Comparison of ENCODE assay signal across 8 mouse cellular contexts in the genomic region with DNA sequence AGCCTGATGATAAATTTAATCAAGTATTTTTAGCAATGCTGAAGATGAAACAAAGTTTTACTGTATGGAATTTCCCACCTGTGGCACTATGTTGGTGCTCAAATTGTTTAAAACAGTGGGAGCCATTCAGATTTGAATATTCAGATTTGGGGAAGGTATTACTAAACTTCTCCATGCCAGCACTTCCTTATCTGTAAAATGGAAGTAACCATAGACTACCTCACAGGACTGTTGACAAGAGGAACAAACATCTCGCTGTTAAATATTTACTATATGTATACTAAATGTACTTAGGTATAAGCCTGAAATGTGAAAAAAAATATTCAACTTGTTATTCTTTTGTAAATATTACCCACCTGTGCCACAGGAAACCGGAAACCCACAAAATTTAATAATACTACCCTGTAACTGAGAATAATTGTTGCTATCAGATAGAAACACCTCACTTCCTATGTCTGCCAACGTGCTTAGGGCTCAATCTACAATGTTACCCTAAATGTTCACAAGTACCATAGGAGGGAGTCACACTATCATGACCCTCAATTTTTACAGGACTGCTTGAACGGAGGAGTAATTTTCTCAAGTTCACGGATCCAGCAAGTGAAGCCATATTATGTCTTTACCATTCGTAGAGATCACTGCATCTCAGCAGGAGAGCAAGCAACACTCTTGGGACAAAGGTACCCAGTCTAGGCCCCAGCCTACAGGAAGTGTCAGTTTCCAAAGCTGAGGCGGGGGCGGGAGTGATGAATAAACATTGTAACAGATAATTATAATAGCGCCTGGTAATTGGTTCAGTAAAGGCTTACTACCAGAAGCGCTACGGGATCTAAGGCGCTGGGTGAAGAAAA. TPM values are rescaled to one million over a fixed set of nuclear protein-coding genes. Genes with fewer than 3 reads are reported as not detected.
DNase-seq lines count a peak whose midpoint lies in the region; ATAC-seq and TF ChIP-seq lines count a peak whose summit lies in the region.

No protein-coding gene starts in this region.

- H3K27ac ChIP-seq in heart, embryonic 13.5 days (replicated peaks) = peak overlapping the region; percentile 87
- H3K27ac ChIP-seq in hindbrain, embryonic 10.5 days = peak overlapping the region; percentile 91

- peak overlapping the region; percentile 77 for H3K4me2 ChIP-seq in heart, embryonic 13.5 days

- DNase-seq in heart, adult 11 months = no peak
- no peak for DNase-seq in G1E (ENCODE audit: low spot score)
- DNase-seq in hindbrain, embryonic 10.5 days (ENCODE audit: low spot score) = no peak
- no peak for DNase-seq in retina, embryonic 14.5 days (ENCODE audit: low spot score)
- no peak for DNase-seq in thymus, postnatal 25 days
- DNase-seq in left cerebral cortex, adult 8-10 months (ENCODE audit: low spot score in 2 of 2) = no peak

- H3K4me1 ChIP-seq in heart, embryonic 13.5 days = peaks cover 18% of the 10 kb centered on the region
- H3K4me1 ChIP-seq in G1E (ENCODE audit: insufficient read depth, low read depth, low read length) = peaks cover 48% of the 10 kb centered on the region
- peaks cover 22% of the 10 kb centered on the region for H3K4me1 ChIP-seq in hindbrain, embryonic 10.5 days (replicated peaks)

- H3K9me3 ChIP-seq in heart, embryonic 13.5 days = no peaks in the 10 kb centered on the region
- no peaks in the 10 kb centered on the region for H3K9me3 ChIP-seq in G1E (replicated peaks)
- no peaks in the 10 kb centered on the region for H3K9me3 ChIP-seq in hindbrain, embryonic 10.5 days

- 14% methylated on average over 12 of the region's 12 CpGs for WGBS in heart, embryonic 13.5 days
- WGBS in hindbrain, embryonic 10.5 days = 17% methylated on average over 12 of the region's 12 CpGs

- H3K9ac ChIP-seq in heart, embryonic 13.5 days = peak overlapping the region; percentile 91

- TF ChIP-seq CTCF in G1E (IDR thresholded peaks at IDR 0.05; ENCODE audit: low read depth, low read length) = no peak

- no peaks in the 10 kb centered on the region for H3K27me3 ChIP-seq in heart, embryonic 13.5 days (replicated peaks)
- H3K27me3 ChIP-seq in G1E (ENCODE audit: insufficient read depth, low read length) = no peaks in the 10 kb centered on the region; the same call in 1 of the 2 replicates
- H3K27me3 ChIP-seq in hindbrain, embryonic 10.5 days (ENCODE audit: insufficient read depth, poor library complexity, severe bottlenecking) = no peaks in the 10 kb centered on the region

- peaks cover 29% of the 10 kb centered on the region for H3K36me3 ChIP-seq in heart, embryonic 13.5 days
- H3K36me3 ChIP-seq in G1E (replicated peaks) = peaks cover 29% of the 10 kb centered on the region
- peaks cover 25% of the 10 kb centered on the region for H3K36me3 ChIP-seq in hindbrain, embryonic 10.5 days

- peak overlapping the region; percentile 94 for H3K4me3 ChIP-seq in heart, embryonic 13.5 days
- H3K4me3 ChIP-seq in G1E (ENCODE audit: low read depth, low read length) = peak overlapping the region; percentile 95
- peak overlapping the region; percentile 85 for H3K4me3 ChIP-seq in hindbrain, embryonic 10.5 days

- ATAC-seq in heart, embryonic 13.5 days (ENCODE audit: extremely low read depth, insufficient number of reproducible peaks, low FRiP score, low TSS enrichment) = no peak
- ATAC-seq in G1E (ENCODE audit: extremely low read depth, insufficient number of reproducible peaks, low FRiP score, poor library complexity, severe bottlenecking) = peak; percentile 30; the same call in 1 of the 2 replicates
- peak; percentile 27 for ATAC-seq in megakaryocyte progenitor cell, adult 5-6 weeks (replicated peaks; ENCODE audit: poor library complexity)

RNA-seq across cellular contexts. Expression of a gene that starts 0.6 kb away (rescaled TPM):
- polyA plus RNA-seq in heart, embryonic 13.5 days (2015; fragmentation: Nextera tagmentation; extraction: Ambion mirVana) = 42.1 and 42.2 TPM in 2 replicates
- total RNA-seq in G1E (2014; fragmentation: Nextera tagmentation) (36.3 and 44.4 TPM in 2 replicates), G1E (2017) (25.5 and 39.7 TPM in 2 replicates)
- 226 and 280 TPM in 2 replicates for polyA plus RNA-seq in G1E (2012)
- polyA plus RNA-seq in hindbrain, embryonic 10.5 days (2016; fragmentation: Nextera tagmentation; extraction: Ambion mirVana) = 30.9 and 32.4 TPM in 2 replicates
- total RNA-seq in megakaryocyte progenitor cell, adult 5-6 weeks (2015) = 23.5 and 25.0 TPM in 2 replicates
- 27.4 and 37.2 TPM in 2 replicates for total RNA-seq in megakaryocyte progenitor cell, adult 5-6 weeks (2017)
- 10 to 100 TPM; 24.1 to 27.4 (median 25.8) TPM for total RNA-seq in left cerebral cortex, adult 8-10 months (2022)

RNA-seq across cellular contexts. Expression of a gene that starts 12.6 kb away (rescaled TPM):
- 1.6 and 2.0 TPM in 2 replicates for polyA plus RNA-seq in heart, embryonic 13.5 days (2015; fragmentation: Nextera tagmentation; extraction: Ambion mirVana)
- total RNA-seq in G1E (2014; fragmentation: Nextera tagmentation) (not detected in 2 replicates), G1E (2017) (not detected in 2 replicates)
- 0.06 and 0.08 TPM in 2 replicates for polyA plus RNA-seq in G1E (2012)
- polyA plus RNA-seq in hindbrain, embryonic 10.5 days (2016; fragmentation: Nextera tagmentation; extraction: Ambion mirVana) = 20.8 and 40.2 TPM in 2 replicates
- total RNA-seq in megakaryocyte progenitor cell, adult 5-6 weeks (2015) = 0.29 and 0.62 TPM in 2 replicates
- 2.2 TPM in 1 of 2 replicates, not detected in the other for total RNA-seq in megakaryocyte progenitor cell, adult 5-6 weeks (2017)
- total RNA-seq in left cerebral cortex, adult 8-10 months (2022) = 10 to 100 TPM; 11.7 to 18.2 (median 13.6) TPM

RNA-seq across cellular contexts. Expression of a gene that starts 31.9 kb away (rescaled TPM):
- 97.4 and 98.7 TPM in 2 replicates for polyA plus RNA-seq in heart, embryonic 13.5 days (2015; fragmentation: Nextera tagmentation; extraction: Ambion mirVana)
- total RNA-seq in G1E (2014; fragmentation: Nextera tagmentation) = 60.4 and 66.0 TPM in 2 replicates
- total RNA-seq in G1E (2017) = 28.6 and 33.8 TPM in 2 replicates
- polyA plus RNA-seq in G1E (2012) = 108 and 147 TPM in 2 replicates
- 75.1 and 76.1 TPM in 2 replicates for polyA plus RNA-seq in hindbrain, embryonic 10.5 days (2016; fragmentation: Nextera tagmentation; extraction: Ambion mirVana)
- 2.1 and 4.5 TPM in 2 replicates for total RNA-seq in megakaryocyte progenitor cell, adult 5-6 weeks (2015)
- 3.0 and 4.1 TPM in 2 replicates for total RNA-seq in megakaryocyte progenitor cell, adult 5-6 weeks (2017)
- 10 to 100 TPM in 3 of 4 experiments, 1 to 10 TPM in 1; 8.7 to 14.8 (median 11.9) TPM for total RNA-seq in left cerebral cortex, adult 8-10 months (2022)

RNA-seq across cellular contexts. Expression of a gene that starts 36.6 kb away (rescaled TPM):
- 226 and 256 TPM in 2 replicates for polyA plus RNA-seq in heart, embryonic 13.5 days (2015; fragmentation: Nextera tagmentation; extraction: Ambion mirVana)
- total RNA-seq in G1E (2014; fragmentation: Nextera tagmentation) (318 and 469 TPM in 2 replicates), G1E (2017) (238 and 282 TPM in 2 replicates)
- polyA plus RNA-seq in G1E (2012) = 1,643 and 2,190 TPM in 2 replicates
- polyA plus RNA-seq in hindbrain, embryonic 10.5 days (2016; fragmentation: Nextera tagmentation; extraction: Ambion mirVana) = 198 and 224 TPM in 2 replicates
- 118 and 124 TPM in 2 replicates for total RNA-seq in megakaryocyte progenitor cell, adult 5-6 weeks (2015)
- 75.1 and 86.7 TPM in 2 replicates for total RNA-seq in megakaryocyte progenitor cell, adult 5-6 weeks (2017)
- 100 to 1,000 TPM in 2 of 4 experiments, 10 to 100 TPM in 2; 71.6 to 109 (median 87.4) TPM for total RNA-seq in left cerebral cortex, adult 8-10 months (2022)

RNA-seq across cellular contexts. Expression of a gene that starts 45.8 kb away (rescaled TPM):
- 9.6 and 10.8 TPM in 2 replicates for polyA plus RNA-seq in heart, embryonic 13.5 days (2015; fragmentation: Nextera tagmentation; extraction: Ambion mirVana)
- 4.6 and 6.2 TPM in 2 replicates for total RNA-seq in G1E (2014; fragmentation: Nextera tagmentation)
- total RNA-seq in G1E (2017) = 0.55 and 0.76 TPM in 2 replicates
- 0.88 and 1.1 TPM in 2 replicates for polyA plus RNA-seq in G1E (2012)
- polyA plus RNA-seq in hindbrain, embryonic 10.5 days (2016; fragmentation: Nextera tagmentation; extraction: Ambion mirVana) = 5.0 and 5.5 TPM in 2 replicates
- total RNA-seq in megakaryocyte progenitor cell, adult 5-6 weeks (2015) = 2.7 and 3.5 TPM in 2 replicates
- total RNA-seq in megakaryocyte progenitor cell, adult 5-6 weeks (2017) = 5.4 and 6.4 TPM in 2 replicates
- total RNA-seq in left cerebral cortex, adult 8-10 months (2022) = 1 to 10 TPM; 1.1 to 7.5 (median 3.4) TPM
